ENCODE assay signal across 8 mouse cellular contexts in the genomic region with DNA sequence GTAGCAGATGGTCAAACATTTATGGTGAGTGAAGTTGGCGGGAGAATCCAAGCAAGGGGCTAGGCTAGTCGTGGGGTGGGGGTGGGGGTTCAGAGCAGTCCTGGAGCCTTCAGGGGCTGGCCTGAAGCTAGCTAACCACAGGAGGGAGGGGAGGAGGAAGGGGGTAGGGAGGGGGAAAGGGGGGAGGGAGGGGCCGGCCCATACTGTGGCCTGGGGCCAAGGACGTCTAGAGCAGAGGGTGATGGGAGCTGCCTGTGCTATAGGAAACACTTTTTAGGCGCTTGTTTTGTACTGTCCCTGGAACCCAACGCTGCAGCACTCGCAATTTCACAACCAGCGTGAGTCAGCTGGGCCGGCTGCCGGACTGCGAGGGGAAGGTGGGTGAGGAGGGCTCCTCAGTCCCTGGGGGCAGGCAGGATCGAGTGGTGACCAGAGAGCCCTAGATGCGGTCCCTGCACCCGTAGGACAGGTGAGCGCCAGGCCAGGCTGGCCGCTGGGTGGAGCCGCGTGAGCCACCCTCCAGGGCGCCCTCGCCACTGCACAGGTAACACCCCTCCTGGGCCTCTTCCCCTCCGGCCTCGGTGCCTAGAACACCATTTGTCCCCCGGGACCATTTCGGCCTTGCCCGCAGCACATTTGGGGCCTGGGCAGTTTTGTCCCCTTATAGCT. TPM values are rescaled to one million over a fixed set of nuclear protein-coding genes. Genes with fewer than 3 reads are reported as not detected.
DNase-seq lines count a peak whose midpoint lies in the region; ATAC-seq and TF ChIP-seq lines count a peak whose summit lies in the region.

No protein-coding gene starts in this region.

- peak overlapping the region; percentile 58 for H3K27ac ChIP-seq in heart, adult 2 months
- H3K27ac ChIP-seq in kidney, adult 2 months (ENCODE audit: insufficient read depth, low read depth, low read length), result peak overlapping the region; percentile 94
- peak overlapping the region; percentile 47 for H3K27ac ChIP-seq in liver, embryonic 11.5 days (ENCODE audit: low read depth, low read length)

- TF ChIP-seq EP300 in heart, adult 2 months (IDR thresholded peaks at IDR 0.05; ENCODE audit: insufficient read depth, low read depth, low read length), result no peak

- no peaks in the 10 kb centered on the region for H3K9me3 ChIP-seq in liver, embryonic 11.5 days (ENCODE audit: control insufficient read depth, low read length)

- no peak for TF ChIP-seq CTCF in heart, adult 2 months (IDR thresholded peaks at IDR 0.05)
- no peak for TF ChIP-seq CTCF in kidney, adult 2 months (conservative IDR thresholded peaks at IDR 0.05; ENCODE audit: insufficient read depth, insufficient read length, low read depth, low read length)

- no peaks in the 10 kb centered on the region for H3K4me1 ChIP-seq in heart, adult 2 months (ENCODE audit: control insufficient read depth, insufficient read depth, low read length)
- H3K4me1 ChIP-seq in kidney, adult 2 months (ENCODE audit: control insufficient read depth, insufficient read depth, low read length), result no peaks in the 10 kb centered on the region; the same call in 1 of the 2 replicates
- no peaks in the 10 kb centered on the region for H3K4me1 ChIP-seq in liver, embryonic 11.5 days (replicated peaks; ENCODE audit: control insufficient read depth, insufficient read depth, low read length)

- no peaks in the 10 kb centered on the region for H3K36me3 ChIP-seq in heart, adult 2 months (ENCODE audit: control insufficient read depth, insufficient read depth, low read length)
- no peaks in the 10 kb centered on the region for H3K36me3 ChIP-seq in kidney, adult 2 months (ENCODE audit: control insufficient read depth, insufficient read depth, low read length)
- no peaks in the 10 kb centered on the region for H3K36me3 ChIP-seq in liver, embryonic 11.5 days (ENCODE audit: control insufficient read depth, insufficient read depth, low read length)

- TF ChIP-seq POLR2A in heart, adult 2 months (IDR thresholded peaks at IDR 0.05; ENCODE audit: insufficient read depth, low read depth, low read length), result no peak
- TF ChIP-seq POLR2A in kidney, adult 2 months (IDR thresholded peaks at IDR 0.05; ENCODE audit: low read depth, low read length), result no peak

- ATAC-seq in liver, embryonic 11.5 days (replicated peaks; ENCODE audit: low FRiP score), result peak; percentile 82

- WGBS in heart, adult 2 months, result 17% methylated on average over 25 of the region's 25 CpGs
- under 1% methylated on average over 22 of the region's 25 CpGs for WGBS in kidney, adult 2 months
- 8% methylated on average over 23 of the region's 25 CpGs for WGBS in liver, embryonic 11.5 days

- peak overlapping the region; percentile 68 for H3K4me3 ChIP-seq in heart, adult 2 months
- H3K4me3 ChIP-seq in kidney, adult 2 months (ENCODE audit: insufficient read depth, low read depth, low read length), result peak overlapping the region; percentile 95
- peak overlapping the region; percentile 54 for H3K4me3 ChIP-seq in liver, embryonic 11.5 days (ENCODE audit: low read depth, low read length)

- no peaks in the 10 kb centered on the region for H3K27me3 ChIP-seq in heart, adult 2 months (ENCODE audit: control insufficient read depth, insufficient read depth, low read length)
- H3K27me3 ChIP-seq in kidney, adult 2 months (replicated peaks; ENCODE audit: control insufficient read depth, insufficient read depth, low read length), result no peaks in the 10 kb centered on the region
- H3K27me3 ChIP-seq in liver, embryonic 11.5 days (replicated peaks; ENCODE audit: control insufficient read depth, insufficient read depth, low read length), result no peaks in the 10 kb centered on the region; the same call in 1 of the 2 replicates

- H3K9ac ChIP-seq in heart, adult 2 months (ENCODE audit: low read depth, low read length), result peak overlapping the region; percentile 74
- H3K9ac ChIP-seq in liver, embryonic 11.5 days (ENCODE audit: low read depth, low read length), result peak overlapping the region; percentile 53

- intact Hi-C loops in heart, adult 2 months (cut with DNase I), result no loop called here

- H3K4me2 ChIP-seq in liver, embryonic 11.5 days, result peak overlapping the region; percentile 61

- DNase-seq in 3134 (ENCODE audit: extremely low read depth, insufficient read length, low spot score) (peak; percentile 82), adipocyte (ENCODE audit: low spot score) (peak; percentile 75)
- peak; percentile 64 for DNase-seq in embryo, embryonic 9.5 days (ENCODE audit: extremely low spot score)
- DNase-seq in heart, adult 2 months, result peak; percentile 56 to 69
- DNase-seq in kidney, adult 2 months, result peak; percentile 52
- peak; percentile 51 for DNase-seq in liver, embryonic 11.5 days (ENCODE audit: low spot score)
- DNase-seq in monocyte, adult 2 months (ENCODE audit: low read depth in 1 of 2, low spot score in 2 of 2), result peak; percentile 14 to 18
- DNase-seq in spleen, postnatal 14 days (ENCODE audit: low spot score in 2 of 2), result peak; percentile 7 to 22

- no peaks in the 10 kb centered on the region for H3K79me2 ChIP-seq in heart, adult 2 months (replicated peaks; ENCODE audit: control insufficient read depth, insufficient read depth, low read length)

RNA-seq across cellular contexts. Expression of gene Ctps2, which starts 0.5 kb away (rescaled TPM):
- total RNA-seq in heart, adult 2 months (2021), result 10 to 100 TPM; 12.4 to 16.4 TPM
- polyA plus RNA-seq in heart, adult 2 months (2012; rRNA removed), result 7.2 and 10.8 TPM in 2 replicates
- 27.3 TPM in 2 replicates for polyA plus RNA-seq in kidney, adult 2 months (2012; rRNA removed)
- polyA plus RNA-seq in liver, embryonic 11.5 days (2014; fragmentation: Nextera tagmentation; extraction: Ambion mirVana), result 73.4 and 92.3 TPM in 2 replicates

RNA-seq across cellular contexts. Expression of gene Syap1, which starts 13.3 kb away (rescaled TPM):
- total RNA-seq in heart, adult 2 months (2021), result 10 to 100 TPM; 26.5 to 27.0 TPM
- 7.2 and 13.8 TPM in 2 replicates for polyA plus RNA-seq in heart, adult 2 months (2012; rRNA removed)
- polyA plus RNA-seq in kidney, adult 2 months (2012; rRNA removed), result 14.1 and 16.4 TPM in 2 replicates
- polyA plus RNA-seq in liver, embryonic 11.5 days (2014; fragmentation: Nextera tagmentation; extraction: Ambion mirVana), result 27.0 and 28.2 TPM in 2 replicates

Comparison
In these comparisons a context has a peak if more than half of its experiments do, and no peak if none do; other contexts are left out.
1. Peak in every context shown above with its lines: DNase-seq, ATAC-seq, H3K4me3 ChIP-seq and H3K27ac ChIP-seq.
2. DNase-seq: peak in every context shown above with its lines; median percentile 82 in 3134; 75 in adipocyte; 64 in embryo, embryonic 9.5 days; 62 in heart, adult 2 months; 52 in kidney, adult 2 months; 51 in liver, embryonic 11.5 days; 16 in monocyte, adult 2 months; 14 in spleen, postnatal 14 days.